Mouse (Mus musculus) C2C12 (cell line): ENCODE measurements around the gene Eefsec. TPM values are rescaled to one million over a fixed set of nuclear protein-coding genes. Genes with fewer than 3 reads are reported as not detected.

Experiments
- H3K27me3 ChIP-seq: one replicate; pipeline ENCODE4 v1.6.1; 2011; ENCODE audit not compliant: control insufficient read depth, insufficient read depth, insufficient read length
- H3K36me3 ChIP-seq: one replicate; pipeline ENCODE4 v1.6.1; 2011; ENCODE audit not compliant: control insufficient read depth, insufficient read depth
- H3K4me3 ChIP-seq: one replicate; pipeline ENCODE4 v1.5.1; 2011; ENCODE audit warnings: mild to moderate bottlenecking, control low read depth; ENCODE audit not compliant: poor library complexity, insufficient read depth, severe bottlenecking
- H3K79me2 ChIP-seq: one replicate; pipeline ENCODE4 v1.6.1; 2011; ENCODE audit not compliant: control insufficient read depth, insufficient read depth
- H3K79me3 ChIP-seq: one replicate; pipeline ENCODE4 v1.6.1; 2011; ENCODE audit warnings: low read depth, control low read depth
- H3ac ChIP-seq: one replicate; pipeline ENCODE3; 2011; ENCODE audit warnings: low read depth; ENCODE audit not compliant: control insufficient read depth, insufficient read length
- CEBPB ChIP-seq: IDR thresholded peaks from one replicate; pipeline ENCODE4 v1.6.1; 2011; ENCODE audit warnings: low read depth, mild to moderate bottlenecking, control low read depth, moderate library complexity
- CTCF ChIP-seq: IDR thresholded peaks from one replicate; pipeline ENCODE4 v1.5.1; 2011; ENCODE audit not compliant: control insufficient read depth, insufficient read depth, insufficient read length
- FOSL1 ChIP-seq: IDR thresholded peaks from one replicate; pipeline ENCODE4 v1.8.0; 2011; ENCODE audit warnings: mild to moderate bottlenecking, low read length; ENCODE audit not compliant: poor library complexity, insufficient read depth, severe bottlenecking
- MAX ChIP-seq: IDR thresholded peaks from one replicate; pipeline ENCODE4 v1.6.1; 2011; ENCODE audit warnings: mild to moderate bottlenecking, control low read depth
- MYOD1 ChIP-seq: IDR thresholded peaks from one replicate; pipeline ENCODE4 v1.6.1; 2011; ENCODE audit warnings: low read depth; ENCODE audit not compliant: control insufficient read depth, insufficient read length
- MYOG ChIP-seq: IDR thresholded peaks from one replicate; pipeline ENCODE4 v1.6.1; 2011; ENCODE audit not compliant: control insufficient read depth, insufficient read length; ENCODE audit errors: extremely low read depth
- USF1 ChIP-seq: IDR thresholded peaks from one replicate; pipeline ENCODE4 v1.6.1; 2011; ENCODE audit warnings: low read depth, mild to moderate bottlenecking, control low read depth, moderate library complexity
- polyA plus RNA-seq: library from polyadenylated mRNA; unstranded; fragments of >200 nt; fragmentation: generic; extraction: Trizol; gene quantifications from one replicate; pipeline ENCODE4 v1.2.1, GENCODE M21; 2012; ENCODE audit warnings: missing spikeins

Gene Eefsec
- polyA plus RNA-seq, 1 experiment: 19.5 TPM

- Histone ChIP-seq H3K79me3 (no peaks in the 10 kb centered on the region), H3K36me3 (no peaks in the 10 kb centered on the region), H3K79me2 (no peaks in the 10 kb centered on the region), H3K27me3 (no peaks in the 10 kb centered on the region), H3K4me3 (no peak overlapping the region), H3ac (no peak overlapping the region)
- TF ChIP-seq MYOG (no peak), FOSL1 (no peak), CTCF (no peak), MYOD1 (no peak), CEBPB (no peak), MAX (no peak), USF1 (no peak)
Observed at GRCm38 (mm10) chr6:88361096-88361495, 85.2 kb downstream of the Eefsec start.

GRCm38 (mm10) chr6:88358210-88358609 is 88.1 kb downstream of the Eefsec start:
- H3K27me3 ChIP-seq: no peaks in the 10 kb centered on the region
- H3K79me2 ChIP-seq: no peaks in the 10 kb centered on the region
- no peaks in the 10 kb centered on the region for H3K36me3 ChIP-seq
- H3ac ChIP-seq: no peak overlapping the region
- no peak overlapping the region for H3K4me3 ChIP-seq
- no peak for TF ChIP-seq MYOG
- TF ChIP-seq MYOD1: no peak
- no peak for TF ChIP-seq MAX
- TF ChIP-seq FOSL1: no peak
- no peak for TF ChIP-seq CTCF
- TF ChIP-seq CEBPB: no peak
- no peak for TF ChIP-seq USF1
- no peaks in the 10 kb centered on the region for H3K79me3 ChIP-seq

- Histone ChIP-seq H3K36me3 (no peaks in the 10 kb centered on the region), H3K4me3 (no peak overlapping the region), H3ac (no peak overlapping the region), H3K27me3 (no peaks in the 10 kb centered on the region), H3K79me3 (no peaks in the 10 kb centered on the region), H3K79me2 (no peaks in the 10 kb centered on the region)
- TF ChIP-seq CEBPB (no peak), MAX (no peak), MYOG (no peak), CTCF (no peak), MYOD1 (no peak), FOSL1 (no peak), USF1 (no peak)
Observed at GRCm38 (mm10) chr6:88355866-88356265, 90.5 kb downstream of the Eefsec start.

- H3K79me3 ChIP-seq: no peaks in the 10 kb centered on the region
- no peak overlapping the region for H3K4me3 ChIP-seq
- no peak for TF ChIP-seq USF1
- no peak for TF ChIP-seq MYOD1
- no peak for TF ChIP-seq MAX
- no peak for TF ChIP-seq FOSL1
- TF ChIP-seq CEBPB: no peak
- no peak for TF ChIP-seq MYOG
- no peak for TF ChIP-seq CTCF
Observed at GRCm38 (mm10) chr6:88352541-88352940, 93.8 kb downstream of the Eefsec start.

GRCm38 (mm10) chr6:88346776-88347175 is 99.6 kb downstream of the Eefsec start:
- no peaks in the 10 kb centered on the region for H3K27me3 ChIP-seq
- peaks cover 4% of the 10 kb centered on the region for H3K36me3 ChIP-seq
- TF ChIP-seq CEBPB: no peak
- TF ChIP-seq CTCF: no peak
- TF ChIP-seq MYOG: no peak
- no peak for TF ChIP-seq USF1
- no peak overlapping the region for H3ac ChIP-seq
- H3K4me3 ChIP-seq: no peak overlapping the region
- H3K79me3 ChIP-seq: no peaks in the 10 kb centered on the region
- H3K79me2 ChIP-seq: no peaks in the 10 kb centered on the region

More at GRCm38 (mm10) chr6:88352541-88352940, 93.8 kb downstream of the Eefsec start:
- Histone ChIP-seq H3K79me2 (no peaks in the 10 kb centered on the region), H3ac (no peak overlapping the region), H3K36me3 (peaks cover 4% of the 10 kb centered on the region), H3K27me3 (no peaks in the 10 kb centered on the region)

GRCm38 (mm10) chr6:88345311-88345710 is 101.0 kb downstream of the Eefsec start:
- no peaks in the 10 kb centered on the region for H3K27me3 ChIP-seq
- H3K79me2 ChIP-seq: no peaks in the 10 kb centered on the region
- H3K36me3 ChIP-seq: peaks cover 4% of the 10 kb centered on the region
- no peak for TF ChIP-seq USF1
- TF ChIP-seq CTCF: no peak
- TF ChIP-seq MYOG: no peak
- TF ChIP-seq FOSL1: no peak
- TF ChIP-seq MYOD1: no peak
- TF ChIP-seq MAX: no peak
- TF ChIP-seq CEBPB: no peak
- no peaks in the 10 kb centered on the region for H3K79me3 ChIP-seq
- no peak overlapping the region for H3ac ChIP-seq
- no peak overlapping the region for H3K4me3 ChIP-seq
